In genomic region chr13:109899442-109900428, GRCm38 (mm10) we compare ENCODE assay signal across 10 mouse cellular contexts.
DNase-seq lines count a peak whose midpoint lies in the region; ATAC-seq and TF ChIP-seq lines count a peak whose summit lies in the region.
"Had no signal": no experiment of that assay in that cellular context is flagged by ENCODE, and none has a peak within 500 bp of the region (broad histone marks: within the 10 kb centered on the region; RNA-seq: fewer than 3 reads in every experiment).

No protein-coding gene starts in this region.

- peaks cover 8% of the 10 kb centered on the region; the same call in 1 of the 2 replicates for H3K4me1 ChIP-seq in hindbrain, postnatal 0 days (ENCODE audit: insufficient read depth, low read length)
- H3K4me1 ChIP-seq in hindbrain, embryonic 16.5 days (ENCODE audit: control insufficient read depth, insufficient read depth, low read depth, low read length) = peaks cover 21% of the 10 kb centered on the region

- no peak for ATAC-seq in hindbrain, postnatal 0 days
- ATAC-seq in hindbrain, embryonic 16.5 days = no peak

- no peak overlapping the region for H3K4me3 ChIP-seq in hindbrain, postnatal 0 days (ENCODE audit: low read length)
- no peak overlapping the region for H3K4me3 ChIP-seq in hindbrain, embryonic 16.5 days (ENCODE audit: low read length)
- H3K4me3 ChIP-seq: midbrain, embryonic 12.5 days had no signal

- H3K9me3 ChIP-seq in hindbrain, postnatal 0 days (ENCODE audit: low read length) = no peaks in the 10 kb centered on the region
- no peaks in the 10 kb centered on the region for H3K9me3 ChIP-seq in hindbrain, embryonic 16.5 days (ENCODE audit: control insufficient read depth, low read length)
- H3K9me3 ChIP-seq: G1E; midbrain, embryonic 12.5 days had no signal

- WGBS in hindbrain, postnatal 0 days = 66% methylated on average over 14 of the region's 14 CpGs
- 61% methylated on average over 14 of the region's 14 CpGs for WGBS in hindbrain, embryonic 16.5 days

- no peak overlapping the region for H3K4me2 ChIP-seq in hindbrain, postnatal 0 days (ENCODE audit: low read depth, low read length)
- no peak overlapping the region for H3K4me2 ChIP-seq in hindbrain, embryonic 16.5 days (ENCODE audit: low read length)
- H3K4me2 ChIP-seq: midbrain, embryonic 12.5 days had no signal

- H3K27me3 ChIP-seq in hindbrain, postnatal 0 days (ENCODE audit: insufficient read depth, low read length) = no peaks in the 10 kb centered on the region
- no peaks in the 10 kb centered on the region for H3K27me3 ChIP-seq in hindbrain, embryonic 16.5 days (replicated peaks; ENCODE audit: control insufficient read depth, insufficient read depth, low read length)

- no peak overlapping the region for H3K27ac ChIP-seq in hindbrain, postnatal 0 days
- H3K27ac ChIP-seq in hindbrain, embryonic 16.5 days (ENCODE audit: low read depth, low read length) = no peak overlapping the region
- H3K27ac ChIP-seq: midbrain, embryonic 12.5 days had no signal

- peak; percentile 48 for DNase-seq in hindbrain, postnatal 0 days (ENCODE audit: low spot score)
- peak; percentile 54 for DNase-seq in NIH3T3 (ENCODE audit: low read depth)
- DNase-seq in cerebellum, postnatal 10 days = peak; percentile 61
- peak; percentile 67 to 76 for DNase-seq in kidney, postnatal 36 days
- no peak for DNase-seq in c-Kit-positive CD71-positive TER-119-positive erythroid progenitor cells, embryonic 14.5 days (ENCODE audit: low spot score)
- no peak for DNase-seq in right cerebral cortex, postnatal 36 days (ENCODE audit: low spot score in 2 of 2)
- no peak for DNase-seq in spleen, adult 18-20 months

- H3K36me3 ChIP-seq in hindbrain, postnatal 0 days (ENCODE audit: insufficient read depth, low read length) = no peaks in the 10 kb centered on the region
- H3K36me3 ChIP-seq in hindbrain, embryonic 16.5 days (ENCODE audit: control insufficient read depth, insufficient read depth, low read length) = no peaks in the 10 kb centered on the region
- H3K36me3 ChIP-seq: midbrain, embryonic 12.5 days had no signal

- H3K9ac ChIP-seq in hindbrain, postnatal 0 days (replicated peaks; ENCODE audit: low read length) = no peak overlapping the region
- no peak overlapping the region for H3K9ac ChIP-seq in hindbrain, embryonic 16.5 days (ENCODE audit: low read depth, low read length)
- H3K9ac ChIP-seq: midbrain, embryonic 12.5 days had no signal

- TF ChIP-seq CTCF in hindbrain, postnatal 0 days (IDR thresholded peaks at IDR 0.05; ENCODE audit: low read depth) = no peak

Comparison
In these comparisons a context has a peak if more than half of its experiments do, and no peak if none do; other contexts are left out.
1. DNase-seq: peak in hindbrain, postnatal 0 days (single experiment), NIH3T3 (single experiment), cerebellum, postnatal 10 days (2 of 2) and kidney, postnatal 36 days (2 of 2); none in c-Kit-positive CD71-positive TER-119-positive erythroid progenitor cells, embryonic 14.5 days (single experiment), right cerebral cortex, postnatal 36 days (0 of 2) and spleen, adult 18-20 months (0 of 2).